Mouse (Mus musculus) urinary bladder, postnatal 10 days (tissue): ENCODE data around the gene Gm42674.

ENCODE experiments used
- DNase-seq: peaks from one replicate; pipeline ENCODE4 v3.0.0; 2022; ENCODE audit warnings: low spot score

Gene Gm42674

DNA sequence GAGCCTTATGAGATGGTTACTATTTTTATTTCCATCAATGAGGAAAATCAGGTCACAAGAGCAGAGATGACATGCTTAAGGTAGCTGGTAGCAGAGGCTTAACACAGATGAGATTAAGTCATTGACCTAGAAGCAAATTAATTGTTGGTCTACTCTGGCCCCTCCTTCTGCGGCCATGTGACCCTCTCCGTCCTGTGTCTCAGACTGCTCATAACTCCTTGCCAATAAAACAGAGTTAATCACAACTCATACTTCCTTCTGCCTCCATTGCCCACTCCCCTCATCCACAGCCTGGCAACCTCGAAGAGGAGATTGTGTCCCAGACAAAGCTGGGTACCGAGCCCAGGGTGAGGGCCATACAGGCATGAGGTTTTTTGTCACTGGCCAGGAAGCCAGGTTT lies 3.5 kb upstream of the Gm42674 start:
- no peak for DNase-seq

GRCm38 (mm10) chr3:90599401-90599800 lies 2.3 kb upstream of the Gm42674 start:
- no peak for DNase-seq

GRCm38 (mm10) chr3:90600036-90600435 lies 1.7 kb upstream of the Gm42674 start:
- DNase-seq: no peak

DNA sequence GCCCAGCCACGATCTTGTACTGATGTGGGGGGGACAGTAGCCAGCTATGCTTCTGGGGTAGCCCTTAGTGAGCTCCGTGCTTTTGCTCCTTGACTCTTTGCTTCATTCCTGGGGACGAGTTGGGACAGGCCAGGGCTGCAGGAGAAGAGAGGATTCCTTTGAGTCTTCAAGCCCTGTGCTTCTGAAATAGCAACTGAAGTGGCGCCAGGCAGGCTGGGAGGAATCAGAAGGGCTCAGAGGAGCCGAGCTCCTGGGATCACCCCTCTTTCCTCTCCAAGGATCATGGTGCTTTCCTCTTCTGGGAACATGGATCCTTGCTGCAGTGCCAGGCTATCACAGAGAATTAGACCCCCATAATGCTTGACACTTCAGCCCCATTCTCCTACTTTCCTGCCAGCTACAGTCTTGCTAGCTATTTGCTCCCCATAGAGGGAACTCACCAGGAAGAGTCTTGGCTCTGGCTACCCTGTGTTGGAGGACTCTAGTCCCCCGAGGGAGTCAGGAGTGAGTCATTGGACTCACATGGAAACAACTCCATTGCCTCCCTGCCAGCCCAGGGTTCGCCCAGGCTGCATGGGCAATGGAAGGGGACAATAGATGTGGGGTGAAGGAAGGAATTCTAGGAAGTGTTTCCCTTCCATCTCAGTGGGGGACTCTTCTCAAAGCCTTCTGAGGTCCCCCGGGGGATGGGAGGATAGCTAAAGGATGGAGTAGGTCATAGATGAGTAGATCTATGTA lies 1.1 kb upstream of the Gm42674 start:
- no peak for DNase-seq

DNA sequence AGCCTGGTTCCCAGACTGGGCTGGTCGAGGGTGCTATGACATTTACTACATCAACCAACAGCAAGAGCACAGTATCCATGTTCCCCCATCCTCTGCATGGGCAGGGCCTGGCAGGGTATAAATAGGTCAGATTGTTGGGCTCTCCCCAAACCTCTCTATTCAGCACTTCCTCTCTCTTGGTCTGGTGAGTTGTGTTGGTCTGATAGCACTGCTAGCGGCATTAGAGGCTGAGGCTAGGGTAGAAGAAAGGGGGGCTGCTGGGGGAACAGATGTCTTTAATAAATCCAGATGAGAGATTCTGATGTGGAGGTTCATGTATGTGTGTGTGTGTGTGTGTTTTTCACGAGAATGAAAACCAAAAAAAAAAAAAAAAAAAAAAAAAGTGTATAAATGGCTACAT lies 1.9 kb downstream of the Gm42674 start, which contains the start of gene S100a4:
Gene S100a4, plus strand, starts transcription at position 149 of the 400 bp plus-strand sequence.
- DNase-seq: no peak

GRCm38 (mm10) chr3:90604416-90604815 lies 2.7 kb downstream of the Gm42674 start:
- no peak for DNase-seq

DNA sequence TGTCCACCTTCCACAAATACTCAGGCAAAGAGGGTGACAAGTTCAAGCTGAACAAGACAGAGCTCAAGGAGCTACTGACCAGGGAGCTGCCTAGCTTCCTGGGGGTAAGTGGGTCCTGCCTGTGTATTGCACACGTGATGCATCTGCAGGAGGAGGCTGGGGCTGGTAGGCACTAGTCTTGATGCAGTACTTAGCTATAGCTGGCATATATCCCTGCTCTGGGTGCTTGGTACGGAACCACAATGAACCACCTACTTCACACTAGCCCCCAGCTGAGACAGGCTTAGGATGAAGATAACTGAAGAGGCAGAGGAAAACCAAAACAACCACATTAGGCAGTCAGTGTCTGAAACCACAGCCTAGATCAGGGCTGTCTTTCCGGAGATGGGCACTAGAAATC lies 3.3 kb downstream of the Gm42674 start:
- no peak for DNase-seq

DNA sequence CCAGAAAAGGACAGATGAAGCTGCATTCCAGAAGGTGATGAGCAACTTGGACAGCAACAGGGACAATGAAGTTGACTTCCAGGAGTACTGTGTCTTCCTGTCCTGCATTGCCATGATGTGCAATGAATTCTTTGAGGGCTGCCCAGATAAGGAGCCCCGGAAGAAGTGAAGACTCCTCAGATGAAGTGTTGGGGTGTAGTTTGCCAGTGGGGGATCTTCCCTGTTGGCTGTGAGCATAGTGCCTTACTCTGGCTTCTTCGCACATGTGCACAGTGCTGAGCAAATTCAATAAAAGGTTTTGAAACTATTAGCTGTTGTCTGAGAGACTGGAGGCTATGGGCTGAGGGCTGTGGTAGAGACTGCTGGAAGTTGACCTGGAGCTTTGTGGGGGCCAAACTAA lies 4.0 kb downstream of the Gm42674 start:
- no peak for DNase-seq

GRCm38 (mm10) chr3:90606185-90606584 lies 4.5 kb downstream of the Gm42674 start:
- no peak for DNase-seq

- no peak for DNase-seq
Measured at GRCm38 (mm10) chr3:90607361-90607760, 5.7 kb downstream of the Gm42674 start.

DNA sequence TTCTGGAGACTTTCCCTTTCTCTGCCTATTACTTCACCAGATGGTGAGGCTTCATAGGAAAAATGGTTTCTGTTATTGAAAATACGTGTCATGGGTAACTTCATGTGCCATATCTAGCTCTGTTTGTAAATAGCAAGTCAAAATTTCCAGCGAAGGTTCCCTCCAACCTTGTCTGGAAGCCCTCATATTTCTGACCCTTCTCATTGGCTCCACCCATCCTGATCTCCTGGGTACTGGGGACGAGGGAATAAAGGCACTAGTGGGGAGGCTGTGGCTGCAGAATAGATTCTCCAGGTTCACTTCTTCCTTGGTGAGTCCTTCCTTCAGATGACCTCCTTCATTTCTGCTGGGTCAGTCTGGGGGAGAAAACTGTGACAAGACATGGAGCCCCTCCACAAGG lies 6.5 kb downstream of the Gm42674 start, which contains the start of gene S100a5:
Gene S100a5, plus strand, starts transcription at position 301 of the 400 bp plus-strand sequence.
- DNase-seq: no peak

DNA sequence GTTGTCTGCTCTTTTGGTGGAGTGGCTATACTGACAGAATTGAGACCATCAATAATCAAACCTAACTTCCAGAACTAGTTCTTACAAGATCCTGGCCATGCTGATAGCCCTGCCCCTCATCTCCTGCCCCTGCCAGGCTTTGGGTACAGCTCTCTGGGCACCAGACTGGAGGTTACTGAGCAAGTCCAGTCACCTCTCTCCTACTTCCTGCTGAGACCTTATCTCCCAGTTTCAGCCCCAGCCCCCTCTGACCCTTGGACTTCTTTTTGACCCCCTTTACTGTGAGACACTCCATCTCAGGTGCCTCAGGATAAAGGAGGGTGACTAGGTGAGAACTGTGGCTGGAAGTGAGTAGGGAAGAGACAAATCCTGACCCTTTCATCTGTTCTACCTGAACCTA lies 7.4 kb downstream of the Gm42674 start:
- DNase-seq: no peak

GRCm38 (mm10) chr3:90611494-90611893 lies 9.8 kb downstream of the Gm42674 start:
- no peak for DNase-seq

DNA sequence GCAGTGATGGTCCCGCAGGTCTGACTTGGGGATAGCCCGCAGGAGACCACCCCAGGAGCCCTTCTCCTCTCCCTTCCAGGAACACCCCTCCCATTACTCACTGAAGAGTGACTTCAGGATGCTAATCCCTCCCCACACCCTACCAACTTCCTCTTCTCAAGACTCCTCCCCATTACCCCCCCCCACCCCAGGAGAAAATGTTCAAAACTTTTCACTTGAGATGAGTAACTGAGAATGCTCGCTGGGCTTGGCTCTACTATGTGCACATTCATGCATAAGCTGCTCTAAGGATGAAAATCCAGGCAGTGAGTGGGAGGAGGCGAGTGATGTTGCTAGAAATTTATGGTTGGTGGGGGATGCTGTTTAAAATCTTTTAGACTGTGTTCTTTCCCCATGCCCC lies 10.4 kb downstream of the Gm42674 start:
- no peak for DNase-seq

- peak; percentile 57 for DNase-seq
Measured at GRCm38 (mm10) chr3:90612728-90613291, 11.1 kb downstream of the Gm42674 start, which contains the start of gene S100a6. Gene S100a6 (plus strand): TSS chr3:90612882.

- no peak for DNase-seq
Measured at GRCm38 (mm10) chr3:90613461-90614147, 11.9 kb downstream of the Gm42674 start.

DNA sequence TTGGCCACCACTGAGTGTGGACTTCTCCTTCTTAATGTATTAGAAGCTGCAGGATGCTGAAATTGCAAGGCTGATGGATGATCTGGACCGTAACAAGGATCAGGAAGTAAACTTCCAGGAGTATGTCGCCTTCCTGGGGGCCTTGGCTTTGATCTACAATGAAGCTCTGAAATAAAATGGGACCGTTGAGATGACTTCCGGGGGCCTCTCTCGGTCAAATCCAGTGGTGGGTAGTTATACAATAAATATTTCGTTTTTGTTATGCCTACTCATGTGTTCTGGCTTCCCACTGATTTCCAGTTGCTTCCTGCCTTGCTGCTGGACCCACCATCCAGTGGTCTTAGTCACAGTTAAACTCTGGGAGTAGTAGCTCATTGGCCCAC lies 12.4 kb downstream of the Gm42674 start:
- DNase-seq: no peak

DNA sequence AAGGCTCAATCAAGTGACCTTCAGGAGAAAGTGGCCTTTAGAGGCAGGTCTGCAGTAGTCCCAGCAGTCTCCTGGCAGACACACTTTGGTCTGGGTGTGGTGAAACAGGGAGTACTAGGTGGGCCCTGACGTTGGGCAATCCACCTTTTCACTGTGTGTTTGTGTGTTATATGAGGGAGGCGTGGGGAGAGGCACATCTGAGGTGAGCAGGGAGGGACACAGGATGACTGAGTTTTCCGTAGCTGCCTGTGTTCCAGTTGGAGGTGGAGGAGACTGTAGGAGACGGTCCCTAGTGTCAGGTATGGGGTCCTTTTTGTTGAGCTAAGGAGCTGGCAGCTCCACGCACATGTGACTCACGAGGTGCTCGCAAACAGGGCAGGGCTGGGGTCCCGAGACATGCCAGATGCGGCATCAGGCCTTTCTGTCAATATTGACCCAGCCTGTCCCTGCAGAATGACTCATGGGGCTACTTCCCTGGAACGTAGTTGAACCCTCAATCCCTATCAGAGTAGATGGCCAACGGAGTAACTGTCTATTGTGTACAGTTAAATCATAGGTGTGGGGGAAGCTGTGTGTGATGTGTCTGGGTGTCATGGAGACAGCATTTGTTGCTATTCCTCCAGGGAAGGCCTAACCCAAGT lies 13.0 kb downstream of the Gm42674 start:
- no peak for DNase-seq

- DNase-seq: no peak
Measured at GRCm38 (mm10) chr3:90615415-90615814, 13.7 kb downstream of the Gm42674 start.

DNA sequence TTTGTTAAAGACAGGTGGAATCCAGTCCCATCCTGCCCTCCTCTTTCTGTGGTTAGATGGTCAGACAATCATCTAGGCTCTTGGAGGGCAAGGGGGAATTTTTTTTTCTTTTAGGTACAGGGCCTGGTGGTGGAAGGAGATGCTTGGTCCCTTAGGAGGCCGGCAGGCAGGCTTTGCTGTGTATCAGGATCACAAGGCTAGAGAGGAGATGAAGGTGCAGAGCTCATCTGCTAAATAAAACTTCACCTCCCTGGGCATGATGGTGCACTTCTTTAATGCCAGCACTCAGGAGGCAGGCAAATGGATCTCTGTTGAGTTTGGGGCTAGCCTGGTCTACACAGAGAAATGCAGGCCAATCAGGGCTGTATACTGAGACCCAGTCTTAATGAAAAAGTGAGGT lies 14.2 kb downstream of the Gm42674 start:
- no peak for DNase-seq

- no peak for DNase-seq
Measured at GRCm38 (mm10) chr3:90617586-90617985, 15.9 kb downstream of the Gm42674 start.

DNA sequence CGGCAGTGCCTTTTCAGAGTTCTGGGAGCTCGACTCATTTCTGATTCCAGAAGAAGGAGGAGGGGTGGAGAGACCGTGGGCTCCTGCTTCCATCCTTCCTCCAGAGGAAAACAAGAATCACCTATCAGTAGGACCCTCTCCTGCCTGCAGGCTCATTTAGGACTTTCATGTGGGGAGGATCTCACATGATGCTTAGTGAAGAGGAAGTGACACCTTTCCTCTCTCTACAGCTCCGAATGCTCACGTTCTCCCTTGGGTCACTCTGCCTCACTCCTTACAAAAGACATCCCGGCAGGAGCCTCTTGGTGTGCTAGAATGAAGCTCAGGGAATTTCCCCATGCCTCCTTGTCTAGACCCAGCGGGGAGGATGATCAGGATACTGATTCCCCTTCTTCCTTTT lies 19.8 kb downstream of the Gm42674 start:
- DNase-seq: no peak
